Mouse (Mus musculus) MEL (cell line): ENCODE results near the gene Capn8. TPM values are rescaled to one million over a fixed set of nuclear protein-coding genes. Genes with fewer than 3 reads are reported as not detected.
A peak's percentile ranks its signal among the peaks of the same experiment; 100 is the strongest.
"Not testable (repeated sequence)": the region's sequence is repeated elsewhere in the genome, so short reads cannot be mapped to it uniquely, and the experiment has no call there.

Source experiments
- DNase-seq: peaks from one replicate; pipeline ENCODE4 v3.0.0; 2011; ENCODE audit warnings: low read depth, low spot score
- H3K27ac ChIP-seq: 2 replicates; pipeline ENCODE4 v1.5.1; 2012; ENCODE audit warnings: low read depth, mild to moderate bottlenecking, control low read depth, low read length, moderate library complexity; ENCODE audit not compliant: control insufficient read depth
- H3K27me3 ChIP-seq, 2 experiments: fragments of 150-350 bp in 1 of 2; sonication (generic) in 1 of 2; 2 replicates each; pipeline ENCODE4 v1.6.1; 2012; ENCODE audit warnings: low read length in 2 of 2, mild to moderate bottlenecking in 2 of 2, improper control_type of control experiment in 1 of 2, moderate library complexity in 1 of 2; ENCODE audit not compliant: insufficient read depth in 2 of 2, control insufficient read depth in 1 of 2
- H3K36me3 ChIP-seq, 2 experiments: 2 replicates each; pipeline ENCODE4 v1.6.1; 2012 to 2014; ENCODE audit warnings: low read length in 2 of 2, improper control_type of control experiment in 1 of 2, inconsistent platforms in 1 of 2, mild to moderate bottlenecking in 1 of 2; ENCODE audit not compliant: insufficient read depth in 2 of 2, control insufficient read depth in 1 of 2
- H3K4me1 ChIP-seq, 2 experiments: fragments of 150-350 bp in 1 of 2; sonication (generic) in 1 of 2; 2 replicates each; pipeline ENCODE4 v1.6.1; 2012; ENCODE audit warnings: low read length in 2 of 2, improper control_type of control experiment in 1 of 2, mild to moderate bottlenecking in 1 of 2; ENCODE audit not compliant: insufficient read depth in 2 of 2, control insufficient read depth in 1 of 2
- H3K4me3 ChIP-seq, 2 experiments: fragments of 150-350 bp in 1 of 2; sonication (generic) in 1 of 2; 2 replicates each; pipeline ENCODE4 v1.5.1; 2012; ENCODE audit warnings: low read depth in 2 of 2, low read length in 2 of 2, mild to moderate bottlenecking in 2 of 2, moderate library complexity in 2 of 2, control low read depth in 1 of 2, improper control_type of control experiment in 1 of 2; ENCODE audit not compliant: control insufficient read depth in 1 of 2, insufficient read depth in 1 of 2
- H3K79me2 ChIP-seq: 2 replicates; pipeline ENCODE4 v1.6.1; 2012; ENCODE audit warnings: mild to moderate bottlenecking, low read length, moderate library complexity; ENCODE audit not compliant: control insufficient read depth, poor library complexity, insufficient read depth
- H3K9ac ChIP-seq: 2 replicates; pipeline ENCODE4 v1.6.1; 2012; ENCODE audit warnings: low read depth, mild to moderate bottlenecking, control low read depth, low read length, moderate library complexity; ENCODE audit not compliant: control insufficient read depth, poor library complexity, severe bottlenecking
- H3K9me3 ChIP-seq: fragments of 150-350 bp; sonication (generic); replicated peaks from 2 replicates; pipeline ENCODE4 v1.6.1; 2012; ENCODE audit warnings: mild to moderate bottlenecking, low read length, improper control_type of control experiment, moderate library complexity; ENCODE audit not compliant: insufficient read depth
- CHD2 ChIP-seq: IDR thresholded peaks from 2 replicates; pipeline ENCODE4 v1.6.1; 2011; ENCODE audit warnings: low read length, improper control_type of control experiment
- CTCF ChIP-seq, 3 experiments: IDR thresholded peaks in 2 of 3; conservative IDR thresholded peaks in 1 of 3; 2 replicates each; pipeline ENCODE4 v1.5.1; 2011 to 2012; ENCODE audit warnings: low read length in 3 of 3, low read depth in 2 of 3, mild to moderate bottlenecking in 2 of 3, improper control_type of control experiment in 1 of 3, inconsistent platforms in 1 of 3, mixed read lengths in 1 of 3, moderate library complexity in 1 of 3; ENCODE audit not compliant: control insufficient read depth in 1 of 3, insufficient read depth in 1 of 3, poor library complexity in 1 of 3, severe bottlenecking in 1 of 3
- E2F4 ChIP-seq: IDR thresholded peaks from 2 replicates; pipeline ENCODE4 v1.6.1; 2011; ENCODE audit warnings: low read depth, low read length, improper control_type of control experiment, borderline replicate concordance
- EP300 ChIP-seq, 2 experiments: IDR thresholded peaks; 2 replicates each; pipeline ENCODE4 v1.6.1; 2011; ENCODE audit warnings: improper control_type of control experiment in 2 of 2, low read length in 2 of 2, low read depth in 1 of 2, mild to moderate bottlenecking in 1 of 2
- GABPA ChIP-seq: IDR thresholded peaks from 2 replicates; pipeline ENCODE4 v1.6.1; 2012; ENCODE audit warnings: low read depth, mild to moderate bottlenecking, inconsistent platforms, low read length, improper control_type of control experiment, moderate library complexity
- GATA1 ChIP-seq: IDR thresholded peaks from 2 replicates; pipeline ENCODE4 v1.6.1; 2011; ENCODE audit warnings: low read depth, low read length, improper control_type of control experiment
- JUND ChIP-seq: IDR thresholded peaks from 2 replicates; pipeline ENCODE4 v1.6.1; 2011; ENCODE audit warnings: low read depth, mild to moderate bottlenecking, improper control_type of control experiment, low read length
- MAX ChIP-seq: IDR thresholded peaks from 2 replicates; pipeline ENCODE4 v1.6.1; 2011; ENCODE audit warnings: low read length, improper control_type of control experiment
- MAZ ChIP-seq: IDR thresholded peaks from 2 replicates; pipeline ENCODE4 v1.6.1; 2012; ENCODE audit warnings: low read depth, mild to moderate bottlenecking, inconsistent platforms, low read length, improper control_type of control experiment
- MEF2A ChIP-seq: IDR thresholded peaks from 2 replicates; pipeline ENCODE4 v1.6.1; 2014; ENCODE audit warnings: low read depth, mild to moderate bottlenecking, inconsistent platforms, low read length, improper control_type of control experiment; ENCODE audit not compliant: poor library complexity, insufficient replicate concordance, severe bottlenecking; ENCODE audit errors: extremely low read depth
- MYB ChIP-seq: IDR thresholded peaks from 2 replicates; pipeline ENCODE4 v1.6.1; 2011; ENCODE audit warnings: mild to moderate bottlenecking, low read depth, low read length, improper control_type of control experiment
- MYC ChIP-seq: IDR thresholded peaks from 2 replicates; pipeline ENCODE4 v1.6.1; 2011; ENCODE audit warnings: low read depth, mild to moderate bottlenecking, low read length, improper control_type of control experiment, moderate library complexity
- NELFE ChIP-seq: IDR thresholded peaks from 2 replicates; pipeline ENCODE4 v1.6.1; 2011; ENCODE audit warnings: low read depth, low read length, improper control_type of control experiment
- POLR2AphosphoS2 ChIP-seq: IDR thresholded peaks from 2 replicates; pipeline ENCODE4 v1.6.1; 2011; ENCODE audit warnings: low read length, improper control_type of control experiment
- POLR2AphosphoS5 ChIP-seq: IDR thresholded peaks from 2 replicates; pipeline ENCODE4 v1.6.1; 2012; ENCODE audit warnings: low read depth, borderline replicate concordance, mild to moderate bottlenecking, inconsistent platforms, low read length, moderate library complexity, mixed read lengths
- SMC3 ChIP-seq: IDR thresholded peaks from 2 replicates; pipeline ENCODE4 v1.6.1; 2011; ENCODE audit warnings: low read depth, low read length, improper control_type of control experiment
- TBP ChIP-seq: IDR thresholded peaks from 2 replicates; pipeline ENCODE4 v1.8.0; 2011; ENCODE audit warnings: low read depth, low read length, improper control_type of control experiment
- USF2 ChIP-seq, 2 experiments: IDR thresholded peaks; 2 replicates each; pipeline ENCODE4 v1.6.1; 2011 to 2012; ENCODE audit warnings: improper control_type of control experiment in 2 of 2, low read length in 2 of 2, borderline replicate concordance in 1 of 2, inconsistent platforms in 1 of 2, low read depth in 1 of 2, mild to moderate bottlenecking in 1 of 2; ENCODE audit not compliant: insufficient read depth in 1 of 2
- ZC3H11A ChIP-seq: IDR thresholded peaks from 2 replicates; pipeline ENCODE4 v1.6.1; 2012; ENCODE audit warnings: low read depth, mild to moderate bottlenecking, inconsistent platforms, low read length, improper control_type of control experiment
- ZMIZ1 ChIP-seq: IDR thresholded peaks from 2 replicates; pipeline ENCODE4 v1.6.1; 2012; ENCODE audit warnings: low read depth, mild to moderate bottlenecking, inconsistent platforms, low read length, improper control_type of control experiment, moderate library complexity
- ZNF384 ChIP-seq: IDR thresholded peaks from 2 replicates; pipeline ENCODE4 v1.6.1; 2012; ENCODE audit warnings: low read depth, mild to moderate bottlenecking, inconsistent platforms, low read length, improper control_type of control experiment
- polyA plus RNA-seq, 2 experiments: library from polyadenylated mRNA; stranded (reverse) in 1 of 2; unstranded in 1 of 2; fragments of >175 nt in 1 of 2; fragments of >200 nt in 1 of 2; gene quantifications; 2 replicates each; pipeline versions ENCODE4 v1.2.1 to v1.2.4; 2012; ENCODE audit warnings: low replicate concordance in 2 of 2, low read depth in 1 of 2; ENCODE audit not compliant: insufficient read length in 2 of 2, insufficient read depth in 1 of 2, missing spikeins in 1 of 2
- total RNA-seq: library from RNA; depleted of rRNA; stranded (reverse); fragments of 300-350 nt; gene quantifications from 2 replicates; pipeline ENCODE4 v1.2.3, GENCODE M21; 2012

Capn8 gene
- total and polyA plus RNA-seq, 3 experiments, result not detected

DNA sequence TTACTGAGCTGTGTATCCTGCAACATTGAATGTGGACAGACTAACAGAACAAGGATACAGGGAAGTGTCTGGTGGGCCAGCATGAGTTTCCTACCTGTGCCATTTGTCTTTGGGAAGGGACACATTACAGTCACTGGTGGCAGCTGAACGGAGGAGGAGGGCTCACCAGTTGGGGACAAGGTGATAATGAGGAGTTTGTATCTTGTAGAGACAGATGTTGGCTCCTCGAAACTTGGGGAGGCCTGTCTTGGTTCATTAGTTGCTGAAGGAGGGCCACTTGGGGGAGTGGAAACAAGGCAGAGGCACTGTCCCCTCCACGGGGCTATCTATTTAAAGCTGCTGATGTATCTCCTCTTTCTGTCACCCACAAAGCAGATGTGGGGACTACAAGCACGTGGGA lies 75.3 kb downstream of the Capn8 start:
- Histone ChIP-seq H3K79me2 (no peaks in the 10 kb centered on the region), H3K27ac (no peak overlapping the region), H3K27me3 (no peaks in the 10 kb centered on the region), H3K9me3 (no peaks in the 10 kb centered on the region), H3K9ac (no peak overlapping the region), H3K4me1 (no peaks in the 10 kb centered on the region), H3K36me3 (no peaks in the 10 kb centered on the region), H3K4me3 (no peak overlapping the region)
- TF ChIP-seq JUND (no peak), SMC3 (no peak), MAZ (no peak), CHD2 (no peak), MYC (no peak), E2F4 (no peak), MAX (no peak), CTCF (IDR thresholded peaks at IDR 0.05 in 2 of 3, conservative IDR thresholded peaks at IDR 0.05 in 1 of 3; ENCODE audit: control insufficient read depth in 1 of 3, insufficient read depth in 1 of 3, low read depth in 2 of 3, low read length in 3 of 3, poor library complexity in 1 of 3, severe bottlenecking in 1 of 3) (no peak), POLR2AphosphoS2 (no peak), ZMIZ1 (no peak), TBP (no peak)
- DNase-seq, result no peak

- H3K9me3 ChIP-seq, result no peaks in the 10 kb centered on the region
Measured at GRCm38 (mm10) chr1:182642779-182643178, 78.0 kb downstream of the Capn8 start.

GRCm38 (mm10) chr1:182644418-182644817 lies 79.6 kb downstream of the Capn8 start:
- not testable (repeated sequence) for H3K4me1 ChIP-seq, H3K36me3 ChIP-seq, H3K27ac ChIP-seq, H3K27me3 ChIP-seq, H3K9ac ChIP-seq, H3K4me3 ChIP-seq, H3K9me3 ChIP-seq, H3K79me2 ChIP-seq
- peak; percentile 6 for DNase-seq

More at GRCm38 (mm10) chr1:182642779-182643178, 78.0 kb downstream of the Capn8 start:
- DNase-seq, result no peak
- no peak overlapping the region for H3K27ac ChIP-seq
- H3K27me3 ChIP-seq, result no peaks in the 10 kb centered on the region
- no peak overlapping the region for H3K4me3 ChIP-seq
- H3K4me1 ChIP-seq, result no peaks in the 10 kb centered on the region
- TF ChIP-seq NELFE (no peak), ZNF384 (no peak), JUND (no peak), MYB (no peak), POLR2AphosphoS2 (no peak), ZC3H11A (no peak), GATA1 (no peak), MEF2A (no peak), USF2 (IDR thresholded peaks at IDR 0.05; ENCODE audit: borderline replicate concordance in 1 of 2, insufficient read depth in 1 of 2, low read depth in 1 of 2, low read length in 2 of 2) (no peak), POLR2AphosphoS5 (no peak), GABPA (no peak), EP300 (IDR thresholded peaks at IDR 0.05; ENCODE audit: low read depth in 1 of 2, low read length in 2 of 2) (no peak), CTCF (IDR thresholded peaks at IDR 0.05 in 2 of 3, conservative IDR thresholded peaks at IDR 0.05 in 1 of 3; ENCODE audit: control insufficient read depth in 1 of 3, insufficient read depth in 1 of 3, low read depth in 2 of 3, low read length in 3 of 3, poor library complexity in 1 of 3, severe bottlenecking in 1 of 3) (no peak), MAZ (no peak)
- TF ChIP-seq, all 39 proteins: peak for 0
- H3K9ac ChIP-seq, result no peak overlapping the region
- H3K79me2 ChIP-seq, result no peaks in the 10 kb centered on the region
- no peaks in the 10 kb centered on the region for H3K36me3 ChIP-seq
